Mouse (Mus musculus) stomach, embryonic 15.5 days (tissue): ENCODE measurements around the gene Cep152. TPM values are rescaled to one million over a fixed set of nuclear protein-coding genes. Genes with fewer than 3 reads are reported as not detected.

Source experiments
- ATAC-seq: fragments of 200-750 bp; cut with Nextera tagmentation; 2 replicates; pipeline ENCODE4 v1.8.0; 2017; ENCODE audit warnings: low read depth, moderate number of reproducible peaks, moderate TSS enrichment; ENCODE audit not compliant: insufficient read depth, low FRiP score
- H3K27ac ChIP-seq: fragments of 300-500 bp; sonication (generic); 2 replicates; pipeline ENCODE4 v1.5.1; 2015; ENCODE audit warnings: mild to moderate bottlenecking, inconsistent platforms
- H3K27me3 ChIP-seq: fragments of 300-500 bp; sonication (generic); replicated peaks from 2 replicates; pipeline ENCODE4 v1.6.1; 2015; ENCODE audit warnings: inconsistent platforms
- H3K36me3 ChIP-seq: fragments of 300-500 bp; sonication (generic); 2 replicates; pipeline ENCODE4 v1.6.1; 2015; ENCODE audit warnings: inconsistent platforms
- H3K4me1 ChIP-seq: fragments of 300-500 bp; sonication (generic); 2 replicates; pipeline ENCODE4 v1.6.1; 2015; ENCODE audit warnings: inconsistent platforms
- H3K4me2 ChIP-seq: fragments of 300-500 bp; sonication (generic); 2 replicates; pipeline ENCODE4 v1.6.1; 2015; ENCODE audit warnings: mild to moderate bottlenecking, inconsistent platforms
- H3K4me3 ChIP-seq: fragments of 300-500 bp; sonication (generic); replicated peaks from 2 replicates; pipeline ENCODE4 v1.5.1; 2015; ENCODE audit warnings: inconsistent platforms
- H3K9ac ChIP-seq: fragments of 300-500 bp; sonication (generic); 2 replicates; pipeline ENCODE4 v1.6.1; 2015; ENCODE audit warnings: inconsistent platforms
- H3K9me3 ChIP-seq: fragments of 300-500 bp; sonication (generic); 2 replicates; pipeline ENCODE4 v1.6.1; 2016; ENCODE audit warnings: inconsistent platforms
- WGBS: fragments of 180-500 bp; shearing (Covaris S2); methylation state at CpG from one replicate; pipeline ENCODE4 v1.1.7; 2015; 5-methylcytosine and 5-hydroxymethylcytosine counted together
- polyA plus RNA-seq: library from polyadenylated mRNA; unstranded; fragments of >200 nt; fragmentation: Nextera tagmentation; extraction: Ambion mirVana; gene quantifications from 2 replicates; pipeline ENCODE4 v1.2.1, GENCODE M21; 2015

Cep152 gene
- 5.2 TPM in 2 replicates for polyA plus RNA-seq

GRCm38 (mm10) chr2:125624837-125625351 lies at the start of gene Cep152:
Gene Cep152, minus strand, starts transcription at chr2:125625113.
- Histone ChIP-seq H3K4me1 (peaks cover 13% of the 10 kb centered on the region), H3K4me3 (peak within 1 kb of the TSS; percentile 96), H3K27ac (peak within 1 kb of the TSS; percentile 26; the same call in 1 of the 2 replicates), H3K27me3 (no peaks in the 10 kb centered on the region), H3K4me2 (peak within 1 kb of the TSS; percentile 70), H3K36me3 (0 out of 2 replicates have a peak, but pooled peaks cover 5% of the 10 kb centered on the region), H3K9me3 (no peaks in the 10 kb centered on the region), H3K9ac (peak within 1 kb of the TSS; percentile 78)
- under 1% methylated on average over 50 of the region's 50 CpGs for WGBS
- ATAC-seq, result peak; percentile 98

- H3K9me3 ChIP-seq, result no peaks in the 10 kb centered on the region
- under 1% methylated on average over 67 of the region's 79 CpGs for WGBS
These were observed 48.2 kb upstream of the Cep152 start, which contains the start of gene Eid1 for GRCm38 (mm10) chr2:125672957-125673631. Gene Eid1, plus strand, starts transcription at chr2:125673095.

GRCm38 (mm10) chr2:125672568-125672956 lies 47.6 kb upstream of the Cep152 start:
- Histone ChIP-seq H3K36me3 (no peaks in the 10 kb centered on the region), H3K9me3 (no peaks in the 10 kb centered on the region), H3K4me1 (no peaks in the 10 kb centered on the region), H3K9ac (peak overlapping the region; percentile 6; the same call in 1 of the 2 replicates), H3K27me3 (no peaks in the 10 kb centered on the region), H3K4me3 (peak overlapping the region; percentile 85), H3K4me2 (peak overlapping the region; percentile 68), H3K27ac (peak overlapping the region; percentile 91)
- ATAC-seq, result no peak
- 24% methylated on average over 8 of the region's 20 CpGs for WGBS

More at GRCm38 (mm10) chr2:125672957-125673631, 48.2 kb upstream of the Cep152 start, which contains the start of gene Eid1:
- peak within 1 kb of the TSS; percentile 91 for H3K27ac ChIP-seq
- H3K4me3 ChIP-seq, result peak within 1 kb of the TSS; percentile 85
- H3K9ac ChIP-seq, result peak within 1 kb of the TSS; percentile 87
- peak within 1 kb of the TSS; percentile 68 for H3K4me2 ChIP-seq
- no peaks in the 10 kb centered on the region for H3K36me3 ChIP-seq
- no peaks in the 10 kb centered on the region for H3K4me1 ChIP-seq
- peak; percentile 89 for ATAC-seq
- no peaks in the 10 kb centered on the region for H3K27me3 ChIP-seq

DNA sequence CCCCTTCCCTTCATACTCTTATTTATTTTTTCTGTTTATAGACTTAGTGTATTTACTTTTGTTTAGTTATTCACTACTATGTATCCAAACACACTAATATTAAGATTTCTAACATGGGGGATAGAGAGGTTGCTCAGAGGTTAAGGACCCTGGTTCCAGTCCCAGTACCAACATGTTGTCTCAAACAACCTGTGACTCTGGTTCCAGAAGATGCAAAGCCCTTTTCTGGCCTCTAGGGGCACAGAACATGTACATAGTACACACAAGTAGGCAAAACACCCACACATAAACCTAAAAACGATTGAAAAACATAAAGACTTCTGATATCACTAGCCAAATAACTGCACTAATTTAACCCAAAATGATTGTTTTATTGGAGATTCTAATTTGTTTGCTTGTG lies 45.9 kb upstream of the Cep152 start:
- no peak for ATAC-seq
- H3K27ac ChIP-seq, result no peak overlapping the region
- H3K4me3 ChIP-seq, result no peak overlapping the region
- H3K4me2 ChIP-seq, result no peak overlapping the region
- no peaks in the 10 kb centered on the region for H3K4me1 ChIP-seq
- no peaks in the 10 kb centered on the region for H3K9me3 ChIP-seq
- H3K36me3 ChIP-seq, result no peaks in the 10 kb centered on the region
- 56% methylated on average over 1 of the region's 1 CpGs for WGBS
- H3K27me3 ChIP-seq, result no peaks in the 10 kb centered on the region
- no peak overlapping the region for H3K9ac ChIP-seq

- ATAC-seq, result no peak
- Histone ChIP-seq H3K9me3 (no peaks in the 10 kb centered on the region), H3K27me3 (no peaks in the 10 kb centered on the region), H3K36me3 (no peaks in the 10 kb centered on the region), H3K9ac (no peak overlapping the region), H3K4me3 (no peak overlapping the region), H3K4me1 (no peaks in the 10 kb centered on the region), H3K27ac (no peak overlapping the region), H3K4me2 (no peak overlapping the region)
- 81% methylated on average over 7 of the region's 7 CpGs for WGBS
These were observed 42.8 kb upstream of the Cep152 start for GRCm38 (mm10) chr2:125667721-125668120.

GRCm38 (mm10) chr2:125667184-125667583 lies 42.3 kb upstream of the Cep152 start:
- ATAC-seq, result peak; percentile 84

GRCm38 (mm10) chr2:125666668-125667067 lies 41.8 kb upstream of the Cep152 start:
- H3K4me1 ChIP-seq, result no peaks in the 10 kb centered on the region
- 73% methylated on average over 4 of the region's 4 CpGs for WGBS
- no peak overlapping the region for H3K27ac ChIP-seq
- ATAC-seq, result no peak
- H3K4me2 ChIP-seq, result no peak overlapping the region
- H3K9me3 ChIP-seq, result no peaks in the 10 kb centered on the region
- no peaks in the 10 kb centered on the region for H3K36me3 ChIP-seq
- no peak overlapping the region for H3K9ac ChIP-seq
- no peak overlapping the region for H3K4me3 ChIP-seq
- no peaks in the 10 kb centered on the region for H3K27me3 ChIP-seq

More at GRCm38 (mm10) chr2:125667184-125667583, 42.3 kb upstream of the Cep152 start:
- Histone ChIP-seq H3K27me3 (no peaks in the 10 kb centered on the region), H3K36me3 (no peaks in the 10 kb centered on the region), H3K4me2 (no peak overlapping the region), H3K27ac (no peak overlapping the region), H3K4me3 (no peak overlapping the region), H3K4me1 (no peaks in the 10 kb centered on the region), H3K9me3 (no peaks in the 10 kb centered on the region), H3K9ac (no peak overlapping the region)
- 37% methylated on average over 5 of the region's 5 CpGs for WGBS

GRCm38 (mm10) chr2:125665909-125666308 lies 41.0 kb upstream of the Cep152 start:
- no peak overlapping the region for H3K9ac ChIP-seq
- no peaks in the 10 kb centered on the region for H3K9me3 ChIP-seq
- 74% methylated on average over 4 of the region's 4 CpGs for WGBS
- no peaks in the 10 kb centered on the region for H3K36me3 ChIP-seq
- H3K4me2 ChIP-seq, result no peak overlapping the region
- H3K27me3 ChIP-seq, result no peaks in the 10 kb centered on the region
- no peak overlapping the region for H3K27ac ChIP-seq
- H3K4me1 ChIP-seq, result peaks cover 2% of the 10 kb centered on the region; the same call in 1 of the 2 replicates
- H3K4me3 ChIP-seq, result no peak overlapping the region
- ATAC-seq, result peak; percentile 77; the same call in 1 of the 2 replicates

- no peak overlapping the region for H3K4me2 ChIP-seq
- peaks cover 9% of the 10 kb centered on the region; the same call in 1 of the 2 replicates for H3K4me1 ChIP-seq
- no peak overlapping the region for H3K9ac ChIP-seq
- no peaks in the 10 kb centered on the region for H3K27me3 ChIP-seq
- H3K9me3 ChIP-seq, result no peaks in the 10 kb centered on the region
- 84% methylated on average over 5 of the region's 5 CpGs for WGBS
- no peak for ATAC-seq
- H3K36me3 ChIP-seq, result no peaks in the 10 kb centered on the region
- H3K27ac ChIP-seq, result no peak overlapping the region
- H3K4me3 ChIP-seq, result no peak overlapping the region
These were observed 40.3 kb upstream of the Cep152 start for GRCm38 (mm10) chr2:125665213-125665612.

DNA sequence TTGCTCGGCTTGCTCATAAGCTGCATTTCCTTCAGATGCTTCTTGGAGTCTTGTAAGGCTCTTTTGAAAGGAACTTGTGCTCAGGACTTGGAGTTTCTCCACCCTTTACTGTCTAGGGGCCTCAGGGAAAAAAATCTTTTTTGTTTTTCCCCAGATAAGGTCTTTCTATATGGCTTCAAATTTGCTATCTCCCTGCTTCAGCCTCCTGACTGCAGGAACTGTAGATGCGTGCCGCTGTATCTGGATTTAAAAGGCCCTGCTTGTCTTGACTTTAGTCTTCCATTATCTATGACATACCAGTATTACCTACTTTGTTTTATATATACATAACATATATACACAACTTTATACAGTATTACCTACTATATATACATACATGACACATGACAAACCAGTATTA lies 37.6 kb upstream of the Cep152 start:
- 86% methylated on average over 3 of the region's 3 CpGs for WGBS
- Histone ChIP-seq H3K36me3 (no peaks in the 10 kb centered on the region), H3K9me3 (no peaks in the 10 kb centered on the region), H3K4me1 (peaks cover 11% of the 10 kb centered on the region; the same call in 1 of the 2 replicates), H3K27ac (no peak overlapping the region), H3K9ac (no peak overlapping the region), H3K27me3 (no peaks in the 10 kb centered on the region), H3K4me2 (no peak overlapping the region), H3K4me3 (no peak overlapping the region)
- no peak for ATAC-seq

DNA sequence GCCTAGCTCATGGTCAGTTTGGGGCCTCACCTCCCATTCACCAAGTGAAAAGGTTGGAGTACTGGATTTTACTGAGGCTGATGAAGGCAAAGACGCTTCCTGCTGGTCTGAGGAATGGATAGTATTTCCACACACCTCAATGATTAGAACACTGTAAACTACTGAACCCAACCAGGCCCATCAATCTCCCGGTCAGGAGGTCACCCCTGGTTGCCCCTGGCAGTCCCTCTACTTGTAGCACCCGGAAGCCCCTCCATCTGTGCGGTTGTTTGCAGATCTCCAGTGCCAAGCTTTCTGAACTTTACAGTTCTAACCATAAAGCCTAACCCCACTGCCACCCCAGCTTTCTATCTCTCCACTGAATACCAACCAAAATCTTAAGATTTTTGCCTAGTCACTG lies 36.2 kb upstream of the Cep152 start:
- Histone ChIP-seq H3K27me3 (no peaks in the 10 kb centered on the region), H3K9me3 (no peaks in the 10 kb centered on the region), H3K27ac (no peak overlapping the region), H3K36me3 (no peaks in the 10 kb centered on the region), H3K4me2 (peak overlapping the region; percentile 52), H3K9ac (no peak overlapping the region), H3K4me3 (peak overlapping the region; percentile 30; the same call in 1 of the 2 replicates), H3K4me1 (peaks cover 11% of the 10 kb centered on the region; the same call in 1 of the 2 replicates)
- no peak for ATAC-seq
- WGBS, result 55% methylated on average over 4 of the region's 4 CpGs

GRCm38 (mm10) chr2:125660537-125661130 lies 35.7 kb upstream of the Cep152 start:
- Histone ChIP-seq H3K9me3 (no peaks in the 10 kb centered on the region), H3K27ac (no peak overlapping the region)

More at GRCm38 (mm10) chr2:125660537-125661130, 35.7 kb upstream of the Cep152 start:
- ATAC-seq, result peak; percentile 54; the same call in 1 of the 2 replicates
- Histone ChIP-seq H3K27me3 (no peaks in the 10 kb centered on the region), H3K4me1 (peaks cover 11% of the 10 kb centered on the region; the same call in 1 of the 2 replicates), H3K36me3 (no peaks in the 10 kb centered on the region), H3K9ac (no peak overlapping the region), H3K4me2 (peak overlapping the region; percentile 52), H3K4me3 (peak overlapping the region; percentile 30)
- 27% methylated on average over 20 of the region's 20 CpGs for WGBS
